Mouse (Mus musculus) forebrain, embryonic 13.5 days (tissue): ENCODE measurements around the gene Naa20. TPM values are rescaled to one million over a fixed set of nuclear protein-coding genes. Genes with fewer than 3 reads are reported as not detected.

Source experiments
- ATAC-seq: fragments of 200-750 bp; cut with Nextera tagmentation; 2 replicates; pipeline ENCODE4 v1.8.0; 2017
- H3K27ac ChIP-seq: fragments of 300-500 bp; sonication (generic); 2 replicates; pipeline ENCODE4 v1.5.1; 2015; ENCODE audit warnings: inconsistent platforms, mild to moderate bottlenecking, moderate library complexity
- H3K27me3 ChIP-seq: fragments of 300-500 bp; sonication (generic); 2 replicates; pipeline ENCODE4 v1.6.1; 2015; ENCODE audit warnings: mild to moderate bottlenecking, inconsistent platforms
- H3K36me3 ChIP-seq: fragments of 300-500 bp; sonication (generic); 2 replicates; pipeline ENCODE4 v1.6.1; 2015; ENCODE audit warnings: mild to moderate bottlenecking, inconsistent platforms; ENCODE audit not compliant: poor library complexity, severe bottlenecking
- H3K4me1 ChIP-seq: fragments of 300-500 bp; sonication (generic); 2 replicates; pipeline ENCODE4 v1.6.1; 2015; ENCODE audit warnings: inconsistent platforms
- H3K4me2 ChIP-seq: fragments of 300-500 bp; sonication (generic); 2 replicates; pipeline ENCODE4 v1.6.1; 2015; ENCODE audit warnings: inconsistent platforms, mild to moderate bottlenecking, moderate library complexity
- H3K4me3 ChIP-seq: fragments of 300-500 bp; sonication (generic); 2 replicates; pipeline ENCODE4 v1.5.1; 2015; ENCODE audit warnings: mild to moderate bottlenecking, inconsistent platforms
- H3K9ac ChIP-seq: fragments of 300-500 bp; sonication (generic); 2 replicates; pipeline ENCODE4 v1.6.1; 2015; ENCODE audit warnings: mild to moderate bottlenecking, inconsistent platforms
- H3K9me3 ChIP-seq: fragments of 300-500 bp; sonication (generic); replicated peaks from 2 replicates; pipeline ENCODE4 v1.6.1; 2016; ENCODE audit warnings: inconsistent platforms
- WGBS: fragments of 180-500 bp; shearing (Covaris S2); methylation state at CpG from one replicate; pipeline ENCODE4 v1.1.7; 2015; 5-methylcytosine and 5-hydroxymethylcytosine counted together
- microRNA-seq: library from miRNA; unstranded; fragments of <30 nt; microRNA quantifications from one replicate; pipeline ENCODE4, GENCODE M21; 2016
- polyA plus RNA-seq: library from polyadenylated mRNA; unstranded; fragments of >200 nt; fragmentation: Nextera tagmentation; extraction: Ambion mirVana; gene quantifications from 2 replicates; pipeline ENCODE4 v1.2.1, GENCODE M21; 2015

The Naa20 gene
- polyA plus RNA-seq, 1 experiment from 2014 or later, result 134 TPM

- no peak overlapping the region for H3K4me2 ChIP-seq
- no peak overlapping the region for H3K27ac ChIP-seq
- H3K36me3 ChIP-seq, result no peaks in the 10 kb centered on the region
- H3K9ac ChIP-seq, result no peak overlapping the region
- peaks cover 14% of the 10 kb centered on the region for H3K4me1 ChIP-seq
- 75% methylated on average over 5 of the region's 5 CpGs for WGBS
- no peaks in the 10 kb centered on the region for H3K27me3 ChIP-seq
- no peak overlapping the region for H3K4me3 ChIP-seq
- no peak for ATAC-seq
- no peaks in the 10 kb centered on the region for H3K9me3 ChIP-seq
Observed at GRCm38 (mm10) chr2:145961861-145962260, 60.0 kb downstream of the Naa20 start.

Small RNA genes lying within 50 kb of the gene (microRNA-seq; reads per million reads assigned to microRNA genes)
- gene Gm25026, result not detected

Other genes starting within 250 kb of the Naa20 start
- 7.3 and 9.9 TPM in 2 replicates for gene Rin2, start 226.9 kb upstream of the Naa20 start, polyA plus RNA-seq
- gene Cfap61, start 32.7 kb downstream of the Naa20 start, polyA plus RNA-seq, result 2.0 and 2.3 TPM in 2 replicates
- gene Crnkl1, start 32.9 kb downstream of the Naa20 start, polyA plus RNA-seq, result 35.0 and 35.5 TPM in 2 replicates